Mouse (Mus musculus) cerebellum, adult 2 months (tissue): ENCODE measurements around the gene Syt13. TPM values are rescaled to one million over a fixed set of nuclear protein-coding genes. Genes with fewer than 3 reads are reported as not detected.

Experiments
- DNase-seq, 2 experiments: peaks; one replicate each; pipeline ENCODE4 v3.0.0; 2021
- H3K27ac ChIP-seq: fragments of 200-500 bp; 2 replicates; pipeline ENCODE4 v1.5.1; 2012; ENCODE audit warnings: low read length, control low read depth, inconsistent platforms; ENCODE audit not compliant: insufficient read depth
- H3K27me3 ChIP-seq: fragments of 200-500 bp; 2 replicates; pipeline ENCODE4 v1.6.1; 2012; ENCODE audit warnings: inconsistent platforms, mild to moderate bottlenecking, low read length, moderate library complexity; ENCODE audit not compliant: control insufficient read depth, insufficient read depth
- H3K4me1 ChIP-seq: fragments of 200-500 bp; 2 replicates; pipeline ENCODE4 v1.6.1; 2011; ENCODE audit warnings: low read length; ENCODE audit not compliant: control insufficient read depth, insufficient read depth
- H3K4me3 ChIP-seq: fragments of 200-500 bp; replicated peaks from 2 replicates; pipeline ENCODE3; 2011; ENCODE audit warnings: mild to moderate bottlenecking, low read depth, low read length, control low read depth; ENCODE audit not compliant: insufficient read depth
- CTCF ChIP-seq: fragments of 200-500 bp; IDR thresholded peaks from 2 replicates; pipeline ENCODE4 v1.5.1; 2011; ENCODE audit warnings: low read depth, mild to moderate bottlenecking, control low read depth, low read length, moderate library complexity, borderline replicate concordance; ENCODE audit not compliant: insufficient read depth
- POLR2A ChIP-seq: fragments of 200-500 bp; IDR thresholded peaks from 2 replicates; pipeline ENCODE4 v1.6.1; 2011; ENCODE audit warnings: low read length, control low read depth, borderline replicate concordance; ENCODE audit not compliant: insufficient read depth
- WGBS: fragments of 180-500 bp; shearing (Covaris S2); methylation state at CpG from one replicate; pipeline ENCODE4 v1.1.7; 2018; 5-methylcytosine and 5-hydroxymethylcytosine counted together
- polyA plus RNA-seq: library from polyadenylated mRNA; depleted of rRNA; stranded (reverse); fragments of >200 nt; gene quantifications from 2 replicates; pipeline ENCODE4 v1.2.3, GENCODE M21; 2012

Gene Syt13
- polyA plus RNA-seq, 1 experiment = 110 TPM

DNA sequence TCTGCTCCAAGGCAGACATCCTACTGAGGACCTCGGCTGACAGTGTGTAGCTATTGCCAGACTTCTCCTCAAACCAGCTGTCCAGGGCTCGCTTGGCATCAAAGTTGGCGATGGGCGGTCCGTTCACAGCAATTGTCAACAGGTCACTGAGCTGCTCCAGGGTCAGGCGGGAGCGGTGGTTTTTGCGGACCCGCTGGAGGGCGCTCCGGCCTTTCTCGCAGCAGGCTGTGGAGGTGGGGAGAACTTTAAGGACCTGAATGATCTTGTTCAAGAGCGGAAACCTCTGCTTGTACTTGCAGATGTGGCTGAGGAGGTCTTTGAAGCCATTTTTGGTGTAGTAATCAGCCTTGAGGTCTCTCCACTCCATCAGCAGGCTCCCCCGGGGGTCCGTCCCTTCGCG is 57.2 kb downstream of the Syt13 start:
- no peaks in the 10 kb centered on the region for H3K27me3 ChIP-seq
- DNase-seq = no peak
- H3K27ac ChIP-seq = no peak overlapping the region
- no peak overlapping the region for H3K4me3 ChIP-seq
- 53% methylated on average over 17 of the region's 17 CpGs for WGBS
- peaks cover 9% of the 10 kb centered on the region for H3K4me1 ChIP-seq
- TF ChIP-seq CTCF (peak; percentile 22; the same call in 1 of the 2 replicates), POLR2A (no peak)

DNA sequence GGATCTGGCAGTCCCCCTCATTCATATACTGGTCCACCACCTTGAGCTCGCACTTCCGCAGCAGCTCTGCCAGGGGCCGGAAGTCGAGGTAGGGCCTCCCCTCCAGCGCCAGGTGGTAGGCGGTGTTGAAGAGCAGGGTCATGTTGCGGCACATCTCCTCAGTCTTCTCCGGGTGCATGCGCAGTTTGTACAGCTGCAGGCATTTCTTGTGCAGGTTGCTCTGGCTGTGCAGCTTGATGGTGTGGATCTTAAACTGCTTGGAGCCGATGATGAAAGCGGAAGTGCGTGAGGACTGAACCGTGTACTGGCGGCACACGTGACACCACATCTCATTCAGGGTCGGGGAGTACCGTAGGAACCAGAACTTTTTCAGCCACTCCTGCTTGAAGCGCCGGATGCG is 58.7 kb downstream of the Syt13 start:
- Histone ChIP-seq H3K4me1 (peaks cover 6% of the 10 kb centered on the region), H3K4me3 (no peak overlapping the region), H3K27ac (no peak overlapping the region), H3K27me3 (no peaks in the 10 kb centered on the region)
- DNase-seq = no peak
- no peak for TF ChIP-seq CTCF
- no peak for TF ChIP-seq POLR2A
- WGBS = 97% methylated on average over 20 of the region's 20 CpGs

DNA sequence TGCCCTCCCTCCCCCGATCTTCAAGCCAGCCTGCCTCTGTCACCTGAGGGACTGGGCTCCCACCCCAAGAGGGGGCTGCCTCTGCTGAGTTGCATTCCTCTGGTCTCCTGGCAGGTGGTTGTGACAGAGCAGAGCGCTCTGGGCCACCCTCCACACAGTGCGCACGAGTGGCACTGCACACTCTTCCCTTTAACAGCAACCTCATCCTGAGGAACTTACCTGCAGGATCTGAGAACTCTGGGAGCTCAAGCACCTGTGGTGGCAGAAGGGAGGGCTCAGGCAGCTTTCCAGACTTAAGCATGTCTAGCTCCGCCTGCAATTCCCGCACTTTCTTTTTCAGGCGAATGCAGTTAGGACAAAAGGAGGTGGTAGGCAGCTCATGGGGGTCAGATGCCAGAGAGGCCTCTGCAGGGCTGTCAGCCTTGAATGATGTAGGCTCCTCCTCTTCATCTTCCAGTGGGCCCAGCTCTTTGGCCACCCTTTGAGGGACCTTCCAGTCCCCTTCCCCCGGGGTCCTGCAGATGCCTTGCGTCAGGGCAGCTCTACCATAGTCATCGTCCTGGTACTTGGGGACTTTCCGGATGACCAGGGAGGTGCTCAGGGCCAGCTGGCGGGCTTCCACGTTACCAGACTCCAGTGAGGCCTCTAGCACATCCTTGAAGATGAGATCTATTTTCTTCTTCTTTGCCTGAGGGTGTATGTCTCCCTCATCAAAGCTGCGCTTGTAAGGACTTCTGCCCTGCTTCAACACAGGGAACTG is 60.3 kb downstream of the Syt13 start:
- TF ChIP-seq POLR2A (no peak), CTCF (no peak)
- Histone ChIP-seq H3K4me1 (peaks cover 6% of the 10 kb centered on the region), H3K27me3 (no peaks in the 10 kb centered on the region), H3K4me3 (no peak overlapping the region), H3K27ac (no peak overlapping the region)
- WGBS = 68% methylated on average over 14 of the region's 14 CpGs
- DNase-seq = no peak

DNA sequence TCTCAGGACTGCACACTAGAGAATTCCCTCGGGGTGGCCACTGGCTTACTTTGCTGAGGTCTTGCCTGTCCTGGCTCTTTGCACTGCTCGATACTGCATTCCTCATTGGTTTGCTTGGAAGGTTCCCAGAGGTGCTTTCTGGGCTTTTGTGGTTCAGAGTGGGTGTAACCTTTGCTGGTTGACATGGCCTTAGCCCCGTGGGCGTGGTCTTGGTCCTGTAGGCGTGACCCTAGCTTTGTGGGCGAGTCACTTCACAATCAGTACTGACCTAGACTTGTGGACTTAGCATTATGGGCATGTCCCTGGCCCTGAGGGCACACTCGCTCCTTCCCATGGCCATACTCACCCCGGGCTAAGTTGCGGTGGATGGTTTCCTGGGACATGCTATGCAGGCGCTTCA is 65.3 kb downstream of the Syt13 start:
- DNase-seq = no peak
- Histone ChIP-seq H3K4me3 (no peak overlapping the region), H3K27ac (no peak overlapping the region), H3K4me1 (no peaks in the 10 kb centered on the region), H3K27me3 (no peaks in the 10 kb centered on the region)
- TF ChIP-seq POLR2A (no peak), CTCF (no peak)
- 93% methylated on average over 10 of the region's 10 CpGs for WGBS

DNA sequence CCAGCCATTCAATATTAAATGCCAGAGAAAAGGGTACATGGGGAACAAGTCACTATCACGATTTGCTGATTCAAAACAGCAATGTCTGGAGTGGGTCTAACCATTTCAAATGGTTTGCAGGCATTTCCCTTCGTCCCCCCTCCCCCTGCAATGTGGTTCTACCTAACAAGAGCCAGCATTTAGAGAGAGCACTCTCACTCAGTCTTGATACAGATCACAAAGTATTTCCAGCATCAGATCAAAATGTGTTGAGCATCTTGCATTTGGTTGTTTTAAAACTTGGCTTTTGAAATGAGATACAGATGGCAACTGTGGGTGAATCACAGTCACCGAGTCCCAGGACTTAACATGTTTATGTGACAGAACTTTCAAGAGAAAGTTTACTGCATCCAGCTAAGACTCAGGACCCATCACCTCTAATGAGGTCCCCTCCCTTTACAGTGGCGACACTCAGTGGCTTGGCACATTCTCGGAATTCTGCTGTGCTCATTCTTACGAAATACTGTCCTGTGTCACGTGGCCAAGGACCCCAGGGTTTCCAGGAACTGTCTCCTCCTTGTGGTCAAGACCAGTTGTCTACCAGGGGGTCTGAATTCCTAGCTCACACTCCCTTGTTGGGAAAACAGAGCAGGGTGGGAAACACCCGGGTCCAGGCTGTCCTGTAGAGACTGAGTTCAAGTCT is 67.8 kb downstream of the Syt13 start:
- no peak for TF ChIP-seq POLR2A
- TF ChIP-seq CTCF = no peak
- Histone ChIP-seq H3K27ac (no peak overlapping the region), H3K4me3 (no peak overlapping the region), H3K4me1 (peaks cover 1% of the 10 kb centered on the region), H3K27me3 (no peaks in the 10 kb centered on the region)
- 69% methylated on average over 8 of the region's 8 CpGs for WGBS
- no peak for DNase-seq

DNA sequence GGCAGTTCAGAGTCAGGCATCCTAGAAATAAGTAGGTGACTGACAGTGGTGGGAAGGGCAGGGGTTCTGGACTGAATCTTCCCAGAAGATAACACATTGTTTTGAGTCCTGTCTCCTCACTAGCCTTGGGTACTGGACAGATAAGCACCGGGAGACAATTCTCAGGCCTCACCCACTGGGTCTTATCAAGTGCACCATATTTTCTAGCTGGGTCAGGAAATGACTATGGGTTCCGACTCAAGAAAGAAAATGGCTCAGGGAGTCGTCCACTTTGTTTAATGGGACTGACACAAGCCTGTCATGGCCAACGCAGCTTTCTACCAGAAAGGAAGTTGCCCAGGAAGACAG is 68.3 kb downstream of the Syt13 start:
- H3K27me3 ChIP-seq = no peaks in the 10 kb centered on the region
- peaks cover 5% of the 10 kb centered on the region for H3K4me1 ChIP-seq
- TF ChIP-seq POLR2A (no peak), CTCF (no peak)
- H3K27ac ChIP-seq = no peak overlapping the region
- 95% methylated on average over 4 of the region's 4 CpGs for WGBS
- H3K4me3 ChIP-seq = no peak overlapping the region
- no peak for DNase-seq

DNA sequence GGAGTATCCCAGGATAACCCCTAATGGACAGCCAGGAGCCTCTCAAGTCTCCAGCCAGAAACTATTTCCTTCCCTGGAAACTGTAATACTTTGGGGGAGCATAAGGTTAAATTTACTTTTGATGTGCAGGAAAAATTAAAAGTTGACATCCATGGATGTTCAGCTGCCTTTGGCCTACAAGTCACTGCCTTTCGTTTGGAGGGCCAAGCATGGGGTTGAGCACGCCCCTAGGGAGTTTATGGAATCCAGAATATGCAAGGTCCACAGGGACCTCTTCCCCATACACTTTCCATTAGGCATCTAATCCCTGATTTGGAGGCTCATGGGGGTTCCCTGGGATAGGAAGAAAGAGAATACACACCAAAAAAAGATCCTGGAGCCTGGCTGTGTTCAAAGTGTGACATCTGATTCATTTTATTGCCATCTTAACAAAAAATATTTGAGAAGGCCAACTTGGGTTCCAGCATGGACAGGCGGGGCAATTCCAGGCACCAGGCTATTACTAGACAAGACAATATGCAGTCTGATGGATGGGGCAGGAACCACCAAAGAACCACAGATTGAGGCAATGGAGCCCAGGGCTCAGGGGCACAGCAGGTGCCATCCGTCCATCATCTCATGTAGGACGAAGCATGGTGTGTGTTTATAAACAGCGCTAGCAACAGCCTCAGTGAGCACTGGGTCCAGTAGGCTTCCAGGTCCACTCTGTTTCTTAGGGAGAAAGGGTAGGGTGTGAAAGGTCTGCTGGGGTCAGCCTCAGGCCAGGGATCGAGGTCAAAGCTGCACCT is 69.6 kb downstream of the Syt13 start:
- H3K27me3 ChIP-seq = no peaks in the 10 kb centered on the region
- no peak overlapping the region for H3K27ac ChIP-seq
- peaks cover 8% of the 10 kb centered on the region for H3K4me1 ChIP-seq
- H3K4me3 ChIP-seq = no peak overlapping the region
- DNase-seq = no peak
- no peak for TF ChIP-seq POLR2A
- TF ChIP-seq CTCF = no peak
- 86% methylated on average over 7 of the region's 7 CpGs for WGBS
